Mouse (Mus musculus): ENCODE measurements at regions not wholly inside any gene's neighbourhood (a gene's known extent, or its start where the extent isn't known, plus 50 kb on each side); places are given as distances from the start of the nearest gene placed in this dataset.

- no peak for TF ChIP-seq CTCF (IDR thresholded peaks at IDR 0.05; ENCODE audit: low read depth, low read length)
- no peak for TF ChIP-seq POLR2A (IDR thresholded peaks at IDR 0.05; ENCODE audit: insufficient read depth, low read length)
These were observed 81.0 kb upstream of the Cdk6 start for GRCm38 (mm10) chr5:3260289-3260688.
